Mouse (Mus musculus) macrophage (primary cell): ENCODE data around the gene Pfkfb2. TPM values are rescaled to one million over a fixed set of nuclear protein-coding genes. Genes with fewer than 3 reads are reported as not detected.

Source experiments
- H3K27ac ChIP-seq: fragments of 350-480 bp; formaldehyde crosslinking; 2 replicates; pipeline ENCODE4 v1.9.0; 2021
- H3K36me3 ChIP-seq: fragments of 350-480 bp; formaldehyde crosslinking; 2 replicates; pipeline ENCODE4 v1.9.0; 2021; ENCODE audit errors: inconsistent target
- H3K4me3 ChIP-seq: fragments of 350-480 bp; formaldehyde crosslinking; 2 replicates; pipeline ENCODE4 v1.9.0; 2021; ENCODE audit errors: inconsistent target
- H3K79me2 ChIP-seq: fragments of 350-480 bp; formaldehyde crosslinking; 2 replicates; pipeline ENCODE4 v1.9.0; 2021; ENCODE audit errors: inconsistent target
- WGBS: methylation state at CpG from one replicate; pipeline ENCODE4 v1.1.7; 2026; ENCODE audit warnings: inconsistent platforms; ENCODE audit not compliant: missing documents; 5-methylcytosine and 5-hydroxymethylcytosine counted together
- polyA plus RNA-seq: library from polyadenylated mRNA; stranded (reverse); fragments of 250-400 nt; gene quantifications from 3 replicates; pipeline ENCODE4 v1.2.4, GENCODE M21; 2018; ENCODE audit warnings: inconsistent platforms

Pfkfb2 gene
- polyA plus RNA-seq, 1 experiment from 2014 or later = 6.0 TPM

GRCm38 (mm10) chr1:130744217-130744616 is 15.2 kb upstream of the Pfkfb2 start:
- no peaks in the 10 kb centered on the region for H3K36me3 ChIP-seq
- H3K4me3 ChIP-seq = no peak overlapping the region
- H3K79me2 ChIP-seq = no peaks in the 10 kb centered on the region
- H3K27ac ChIP-seq = no peak overlapping the region
- WGBS = 80% methylated on average over 2 of the region's 2 CpGs

- WGBS = 50% methylated on average over 1 of the region's 1 CpGs
- Histone ChIP-seq H3K36me3 (no peaks in the 10 kb centered on the region), H3K79me2 (no peaks in the 10 kb centered on the region), H3K4me3 (no peak overlapping the region), H3K27ac (no peak overlapping the region)
These were observed 14.7 kb upstream of the Pfkfb2 start for GRCm38 (mm10) chr1:130743775-130744174.

GRCm38 (mm10) chr1:130742201-130742600 is 13.1 kb upstream of the Pfkfb2 start:
- Histone ChIP-seq H3K36me3 (no peaks in the 10 kb centered on the region), H3K4me3 (no peak overlapping the region), H3K79me2 (no peaks in the 10 kb centered on the region), H3K27ac (no peak overlapping the region)
- 93% methylated on average over 7 of the region's 7 CpGs for WGBS

- 30% methylated on average over 15 of the region's 15 CpGs for WGBS
- no peak overlapping the region for H3K4me3 ChIP-seq
- H3K79me2 ChIP-seq = no peaks in the 10 kb centered on the region
- no peaks in the 10 kb centered on the region for H3K36me3 ChIP-seq
- H3K27ac ChIP-seq = no peak overlapping the region
These were observed 12.0 kb upstream of the Pfkfb2 start for GRCm38 (mm10) chr1:130740781-130741720.

GRCm38 (mm10) chr1:130740227-130740648 is 11.2 kb upstream of the Pfkfb2 start:
- Histone ChIP-seq H3K27ac (no peak overlapping the region), H3K4me3 (no peak overlapping the region), H3K79me2 (no peaks in the 10 kb centered on the region), H3K36me3 (no peaks in the 10 kb centered on the region)
- WGBS = 90% methylated on average over 4 of the region's 4 CpGs

- no peak overlapping the region for H3K27ac ChIP-seq
- H3K36me3 ChIP-seq = no peaks in the 10 kb centered on the region
- no peaks in the 10 kb centered on the region for H3K79me2 ChIP-seq
- WGBS = 83% methylated on average over 2 of the region's 3 CpGs
- no peak overlapping the region for H3K4me3 ChIP-seq
These were observed 10.6 kb upstream of the Pfkfb2 start for GRCm38 (mm10) chr1:130739636-130740035.

GRCm38 (mm10) chr1:130738551-130739106 is 9.6 kb upstream of the Pfkfb2 start:
- Histone ChIP-seq H3K36me3 (no peaks in the 10 kb centered on the region), H3K4me3 (no peak overlapping the region), H3K27ac (no peak overlapping the region), H3K79me2 (no peaks in the 10 kb centered on the region)
- 100% methylated on average over 2 of the region's 3 CpGs for WGBS

- no peak overlapping the region for H3K4me3 ChIP-seq
- no peaks in the 10 kb centered on the region for H3K79me2 ChIP-seq
- no peak overlapping the region for H3K27ac ChIP-seq
- 95% methylated on average over 7 of the region's 7 CpGs for WGBS
- H3K36me3 ChIP-seq = no peaks in the 10 kb centered on the region
These were observed 8.9 kb upstream of the Pfkfb2 start for GRCm38 (mm10) chr1:130737916-130738315.

GRCm38 (mm10) chr1:130737411-130737881 is 8.4 kb upstream of the Pfkfb2 start:
- Histone ChIP-seq H3K79me2 (no peaks in the 10 kb centered on the region), H3K4me3 (no peak overlapping the region), H3K36me3 (no peaks in the 10 kb centered on the region), H3K27ac (no peak overlapping the region)
- 89% methylated on average over 11 of the region's 11 CpGs for WGBS

GRCm38 (mm10) chr1:130734852-130735251 is 5.8 kb upstream of the Pfkfb2 start:
- Histone ChIP-seq H3K4me3 (no peak overlapping the region), H3K36me3 (no peaks in the 10 kb centered on the region), H3K27ac (no peak overlapping the region), H3K79me2 (no peaks in the 10 kb centered on the region)
- 93% methylated on average over 8 of the region's 8 CpGs for WGBS

- H3K4me3 ChIP-seq = no peak overlapping the region
- no peak overlapping the region for H3K27ac ChIP-seq
- H3K36me3 ChIP-seq = no peaks in the 10 kb centered on the region
- no peaks in the 10 kb centered on the region for H3K79me2 ChIP-seq
- WGBS = 93% methylated on average over 5 of the region's 5 CpGs
These were observed 5.4 kb upstream of the Pfkfb2 start for GRCm38 (mm10) chr1:130734452-130734851.

- WGBS = 95% methylated on average over 4 of the region's 4 CpGs
- no peaks in the 10 kb centered on the region for H3K79me2 ChIP-seq
- no peak overlapping the region for H3K27ac ChIP-seq
- H3K36me3 ChIP-seq = no peaks in the 10 kb centered on the region
- no peak overlapping the region for H3K4me3 ChIP-seq
These were observed 4.6 kb upstream of the Pfkfb2 start for GRCm38 (mm10) chr1:130733671-130734070.

- Histone ChIP-seq H3K79me2 (no peaks in the 10 kb centered on the region), H3K36me3 (no peaks in the 10 kb centered on the region), H3K27ac (no peak overlapping the region), H3K4me3 (no peak overlapping the region)
- WGBS = 68% methylated on average over 13 of the region's 13 CpGs
These were observed 3.9 kb upstream of the Pfkfb2 start for GRCm38 (mm10) chr1:130732706-130733658.

- Histone ChIP-seq H3K36me3 (no peaks in the 10 kb centered on the region), H3K79me2 (no peaks in the 10 kb centered on the region), H3K27ac (no peak within 1 kb of the TSS), H3K4me3 (no peak within 1 kb of the TSS)
- WGBS = 72% methylated on average over 10 of the region's 10 CpGs
These were observed 2.8 kb upstream of the Pfkfb2 start, which contains the start of gene AA986860 for GRCm38 (mm10) chr1:130731741-130732337. TSS of gene AA986860 (plus strand) at chr1:130731976.
